Mouse (Mus musculus) liver, embryonic 11.5 days (tissue): ENCODE measurements around the gene Sh3d19. TPM values are rescaled to one million over a fixed set of nuclear protein-coding genes. Genes with fewer than 3 reads are reported as not detected.
A peak's percentile ranks its signal among the peaks of the same experiment; 100 is the strongest.

Experiments
- ATAC-seq: fragments of 200-750 bp; cut with Nextera tagmentation; replicated peaks from 2 replicates; pipeline ENCODE4 v1.8.0; 2017; ENCODE audit warnings: moderate number of reproducible peaks, mild to moderate bottlenecking, moderate TSS enrichment, moderate library complexity; ENCODE audit not compliant: low FRiP score
- DNase-seq: peaks from one replicate; pipeline ENCODE4 v3.0.0-alpha.2; 2017; ENCODE audit warnings: low spot score
- H3K27ac ChIP-seq: fragments of 300-500 bp; sonication (generic); 2 replicates; pipeline ENCODE4 v1.5.1; 2014; ENCODE audit warnings: mild to moderate bottlenecking, low read depth, low read length, control low read depth
- H3K27me3 ChIP-seq: fragments of 300-500 bp; sonication (generic); replicated peaks from 2 replicates; pipeline ENCODE4 v1.6.1; 2014; ENCODE audit warnings: low read length, mixed read lengths; ENCODE audit not compliant: control insufficient read depth, insufficient read depth
- H3K36me3 ChIP-seq: fragments of 300-500 bp; sonication (generic); 2 replicates; pipeline ENCODE4 v1.6.1; 2014; ENCODE audit warnings: mild to moderate bottlenecking, low read length, moderate library complexity, mixed read lengths; ENCODE audit not compliant: control insufficient read depth, insufficient read depth
- H3K4me1 ChIP-seq: fragments of 300-500 bp; sonication (generic); replicated peaks from 2 replicates; pipeline ENCODE4 v1.6.1; 2014; ENCODE audit warnings: low read length, mixed read lengths; ENCODE audit not compliant: control insufficient read depth, insufficient read depth
- H3K4me2 ChIP-seq: fragments of 300-500 bp; sonication (generic); 2 replicates; pipeline ENCODE4 v1.6.1; 2014; ENCODE audit warnings: mild to moderate bottlenecking, control low read depth, moderate library complexity
- H3K4me3 ChIP-seq: fragments of 300-500 bp; sonication (generic); 2 replicates; pipeline ENCODE4 v1.5.1; 2014; ENCODE audit warnings: low read depth, low read length, control low read depth
- H3K9ac ChIP-seq: fragments of 300-500 bp; sonication (generic); 2 replicates; pipeline ENCODE4 v1.6.1; 2014; ENCODE audit warnings: low read depth, low read length, control low read depth
- H3K9me3 ChIP-seq: fragments of 300-500 bp; sonication (generic); 2 replicates; pipeline ENCODE4 v1.6.1; 2016; ENCODE audit warnings: low read length, inconsistent platforms, mixed read lengths; ENCODE audit not compliant: control insufficient read depth
- WGBS: fragments of 180-500 bp; shearing (Covaris S2); extraction: QIAGEN DNeasy Blood & Tissue Kit; methylation state at CpG from one replicate; pipeline ENCODE4 v1.1.7; 2014; 5-methylcytosine and 5-hydroxymethylcytosine counted together
- polyA plus RNA-seq: library from polyadenylated mRNA; unstranded; fragments of >200 nt; fragmentation: Nextera tagmentation; extraction: Ambion mirVana; gene quantifications from 2 replicates; pipeline ENCODE4 v1.2.1, GENCODE M21; 2014

Gene Sh3d19
- polyA plus RNA-seq, 1 experiment from 2014 or later: 20.7 TPM

DNA sequence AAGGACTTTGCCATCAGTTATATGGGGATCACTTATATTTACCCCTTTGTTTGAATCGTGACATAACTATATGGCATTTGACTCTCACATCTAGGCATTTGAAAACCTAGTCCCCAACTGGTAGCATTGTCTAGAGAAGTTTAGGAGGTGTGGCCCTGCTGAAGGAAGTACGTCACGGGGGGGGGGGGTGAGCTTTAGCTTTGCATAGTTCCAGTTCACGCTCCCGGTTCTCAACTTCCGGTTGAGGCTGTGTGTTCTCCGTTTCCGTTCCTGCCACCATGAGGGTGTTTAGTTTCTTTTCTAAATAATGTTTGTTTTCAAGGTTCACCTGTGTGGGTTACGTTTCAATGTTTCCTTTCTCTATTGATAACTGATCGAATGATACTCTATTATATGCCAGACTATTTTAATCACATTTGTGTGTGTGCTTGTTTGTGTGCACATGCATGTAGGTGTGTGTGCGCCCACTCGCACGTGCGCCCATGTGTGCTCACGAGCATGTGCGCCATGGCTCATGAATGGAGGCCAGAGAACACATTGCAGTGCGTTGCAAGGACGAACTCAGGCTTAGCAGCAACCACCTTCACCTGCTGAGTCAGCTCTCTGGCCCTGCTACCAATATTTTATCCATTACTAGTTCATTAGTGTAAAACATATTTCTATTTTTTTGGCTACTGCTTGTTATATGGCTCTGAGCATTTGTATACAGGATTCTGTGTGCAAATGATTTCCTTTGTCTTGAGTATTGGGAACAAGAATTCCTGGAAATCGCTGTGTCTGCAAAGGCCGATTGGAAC, 54.6 kb downstream of the Sh3d19 start:
- DNase-seq: no peak
- no peak for ATAC-seq
- Histone ChIP-seq H3K4me3 (no peak overlapping the region), H3K4me1 (0 out of 2 replicates have a peak, but pooled peaks cover 3% of the 10 kb centered on the region), H3K9me3 (no peaks in the 10 kb centered on the region), H3K27me3 (no peaks in the 10 kb centered on the region), H3K9ac (no peak overlapping the region), H3K36me3 (no peaks in the 10 kb centered on the region), H3K4me2 (no peak overlapping the region), H3K27ac (no peak overlapping the region)
- 91% methylated on average over 20 of the region's 20 CpGs for WGBS

DNA sequence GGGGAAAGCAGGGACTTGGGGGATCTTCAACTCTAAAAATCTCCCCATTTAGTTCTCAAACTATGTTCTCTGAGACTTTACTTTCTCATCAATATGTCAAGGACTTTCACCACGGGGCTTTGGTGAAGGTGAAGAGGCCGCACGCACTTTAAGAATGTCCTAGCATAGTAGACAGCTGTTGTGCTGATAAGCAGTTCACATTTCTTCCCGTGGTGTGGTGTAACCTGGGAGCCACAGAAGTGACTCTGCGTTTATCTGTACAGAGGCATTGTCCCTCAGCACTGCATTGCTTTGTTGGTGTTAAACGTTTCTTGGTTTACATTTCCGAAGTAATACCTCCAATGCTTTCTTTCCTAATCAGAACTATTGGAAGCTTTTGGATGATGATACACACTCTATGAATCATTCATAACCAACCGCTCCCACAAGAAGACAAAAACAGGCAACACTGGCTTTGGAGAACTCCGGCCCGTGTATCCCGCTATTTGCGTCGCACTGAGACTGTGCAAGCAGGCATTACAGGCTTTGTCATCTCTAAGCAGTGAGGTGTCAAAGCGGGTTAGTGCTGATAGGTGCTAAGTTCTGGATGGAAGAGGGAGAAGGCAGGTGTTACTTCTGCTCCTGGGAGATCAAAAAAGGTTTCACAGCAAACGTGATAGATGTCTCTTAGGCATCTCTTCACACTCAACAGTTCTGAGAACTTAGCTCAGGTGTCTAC, 57.9 kb downstream of the Sh3d19 start:
- Histone ChIP-seq H3K9me3 (no peaks in the 10 kb centered on the region), H3K36me3 (no peaks in the 10 kb centered on the region), H3K9ac (no peak overlapping the region), H3K4me3 (no peak overlapping the region), H3K27ac (no peak overlapping the region), H3K27me3 (no peaks in the 10 kb centered on the region), H3K4me1 (0 out of 2 replicates have a peak, but pooled peaks cover 5% of the 10 kb centered on the region), H3K4me2 (no peak overlapping the region)
- ATAC-seq: peak; percentile 72
- DNase-seq: no peak
- 64% methylated on average over 15 of the region's 15 CpGs for WGBS

DNA sequence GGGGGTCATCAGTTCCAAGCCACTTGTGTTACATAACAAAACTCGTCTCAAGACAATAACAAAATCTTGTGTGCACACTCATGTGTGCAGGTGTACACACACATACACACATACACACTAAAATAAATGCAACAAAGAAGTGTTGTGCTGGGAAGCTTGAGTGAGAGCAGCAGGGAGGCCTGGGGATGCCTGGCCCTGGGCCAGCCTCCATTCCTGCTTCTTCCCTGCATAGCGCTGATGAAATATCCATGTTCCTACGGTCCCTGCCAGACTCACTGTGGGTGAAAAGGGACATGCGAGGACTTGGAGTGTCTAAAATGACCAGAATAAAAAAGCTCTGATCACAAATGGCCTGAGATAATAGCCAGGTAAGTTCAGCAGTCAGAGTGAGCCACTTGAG, 59.7 kb downstream of the Sh3d19 start:
- H3K27me3 ChIP-seq: no peaks in the 10 kb centered on the region
- no peak overlapping the region for H3K27ac ChIP-seq
- no peak overlapping the region for H3K4me2 ChIP-seq
- DNase-seq (no peak), ATAC-seq (no peak)
- H3K4me1 ChIP-seq: 0 out of 2 replicates have a peak, but pooled peaks cover 6% of the 10 kb centered on the region
- H3K9me3 ChIP-seq: no peaks in the 10 kb centered on the region
- H3K4me3 ChIP-seq: no peak overlapping the region
- no peak overlapping the region for H3K9ac ChIP-seq
- no peaks in the 10 kb centered on the region for H3K36me3 ChIP-seq
- 82% methylated on average over 4 of the region's 4 CpGs for WGBS

DNA sequence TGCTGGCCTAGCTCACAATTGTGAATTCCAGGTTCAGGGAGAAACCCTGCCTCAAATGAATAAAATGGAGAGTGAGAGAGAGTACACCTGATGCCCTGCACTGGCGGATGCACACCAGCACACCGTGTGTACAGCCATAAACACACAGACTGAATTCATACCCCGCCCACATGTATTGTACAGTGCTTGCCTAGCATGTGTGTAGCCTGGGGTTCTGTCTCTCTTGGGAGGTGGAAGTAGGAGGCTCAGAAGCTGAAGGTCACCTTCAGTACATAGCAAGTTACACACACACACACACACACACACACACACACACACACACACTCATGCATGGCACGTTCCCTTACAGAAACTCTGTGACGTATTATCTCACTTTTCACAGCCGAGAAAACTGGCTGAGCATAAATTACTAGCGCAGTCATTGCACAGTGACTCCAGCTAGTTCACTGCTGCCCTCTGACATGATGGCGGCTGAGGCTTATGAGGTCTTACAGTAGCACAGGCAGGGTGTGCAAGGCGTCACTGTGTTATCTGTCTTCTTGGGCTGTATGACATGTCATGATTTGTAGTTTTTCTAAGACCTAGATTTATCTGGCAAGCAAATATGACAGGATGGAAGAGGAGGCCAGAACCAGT, 62.7 kb downstream of the Sh3d19 start:
- Histone ChIP-seq H3K9me3 (no peaks in the 10 kb centered on the region), H3K4me3 (no peak overlapping the region), H3K27ac (no peak overlapping the region), H3K36me3 (no peaks in the 10 kb centered on the region), H3K9ac (no peak overlapping the region), H3K27me3 (no peaks in the 10 kb centered on the region), H3K4me2 (no peak overlapping the region), H3K4me1 (0 out of 2 replicates have a peak, but pooled peaks cover 6% of the 10 kb centered on the region)
- ATAC-seq (no peak), DNase-seq (no peak)
- 69% methylated on average over 9 of the region's 9 CpGs for WGBS

DNA sequence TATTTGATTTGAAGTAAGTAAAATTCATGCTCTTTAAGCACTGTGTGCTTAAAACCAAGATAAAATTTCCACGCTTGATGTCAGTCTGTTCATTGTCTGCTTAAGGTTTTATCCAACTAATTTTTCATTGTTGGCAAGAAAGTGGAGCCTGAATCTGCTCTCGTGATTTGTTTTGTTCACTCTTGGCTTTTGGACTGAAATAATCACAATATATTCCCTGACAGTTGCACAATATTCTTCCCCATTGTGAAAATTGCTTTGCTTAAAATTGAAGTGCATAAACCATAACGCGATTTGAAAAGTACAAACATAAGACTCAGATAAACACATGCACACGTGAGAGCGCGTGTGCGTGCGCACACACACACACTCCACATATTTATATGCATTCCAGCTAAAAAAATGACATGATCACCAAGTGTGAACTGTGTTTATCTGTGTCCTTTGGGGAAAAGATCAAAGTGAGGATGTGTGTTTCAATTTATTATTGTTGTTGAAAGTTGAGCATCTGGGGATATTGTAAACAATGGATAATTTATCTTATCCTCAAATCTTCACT, 67.1 kb downstream of the Sh3d19 start:
- Histone ChIP-seq H3K4me3 (no peak overlapping the region), H3K27ac (no peak overlapping the region), H3K9ac (no peak overlapping the region), H3K27me3 (no peaks in the 10 kb centered on the region), H3K4me2 (no peak overlapping the region), H3K36me3 (no peaks in the 10 kb centered on the region; the same call in 1 of the 2 replicates), H3K9me3 (no peaks in the 10 kb centered on the region), H3K4me1 (peaks cover 5% of the 10 kb centered on the region; the same call in 1 of the 2 replicates)
- no peak for ATAC-seq
- WGBS: 88% methylated on average over 9 of the region's 9 CpGs
- no peak for DNase-seq

DNA sequence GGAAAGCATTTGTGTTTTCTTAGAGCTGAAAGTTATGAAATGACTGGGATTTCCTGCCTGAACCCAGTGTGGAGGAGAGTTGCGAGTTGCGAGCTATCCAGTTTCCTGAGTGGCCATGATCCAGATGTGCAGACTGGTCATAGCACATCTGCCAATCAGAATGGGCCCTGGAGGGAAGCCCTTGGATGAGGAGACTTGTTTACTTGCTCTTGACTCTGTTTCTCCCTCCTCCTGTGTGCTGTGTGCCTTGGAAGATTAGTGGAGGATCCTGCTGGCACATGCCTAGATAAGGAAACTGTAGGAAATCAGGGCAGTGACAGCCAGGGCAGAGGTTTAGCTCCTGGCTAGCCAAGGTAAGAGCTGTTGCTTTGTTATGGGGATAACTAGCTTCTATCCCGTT, 67.7 kb downstream of the Sh3d19 start:
- no peak for DNase-seq
- no peak overlapping the region for H3K9ac ChIP-seq
- WGBS: 52% methylated on average over 3 of the region's 3 CpGs
- H3K4me1 ChIP-seq: peaks cover 5% of the 10 kb centered on the region; the same call in 1 of the 2 replicates
- no peaks in the 10 kb centered on the region for H3K27me3 ChIP-seq
- ATAC-seq: no peak
- no peak overlapping the region for H3K4me3 ChIP-seq
- no peaks in the 10 kb centered on the region; the same call in 1 of the 2 replicates for H3K36me3 ChIP-seq
- H3K9me3 ChIP-seq: no peaks in the 10 kb centered on the region
- H3K27ac ChIP-seq: no peak overlapping the region
- H3K4me2 ChIP-seq: no peak overlapping the region

DNA sequence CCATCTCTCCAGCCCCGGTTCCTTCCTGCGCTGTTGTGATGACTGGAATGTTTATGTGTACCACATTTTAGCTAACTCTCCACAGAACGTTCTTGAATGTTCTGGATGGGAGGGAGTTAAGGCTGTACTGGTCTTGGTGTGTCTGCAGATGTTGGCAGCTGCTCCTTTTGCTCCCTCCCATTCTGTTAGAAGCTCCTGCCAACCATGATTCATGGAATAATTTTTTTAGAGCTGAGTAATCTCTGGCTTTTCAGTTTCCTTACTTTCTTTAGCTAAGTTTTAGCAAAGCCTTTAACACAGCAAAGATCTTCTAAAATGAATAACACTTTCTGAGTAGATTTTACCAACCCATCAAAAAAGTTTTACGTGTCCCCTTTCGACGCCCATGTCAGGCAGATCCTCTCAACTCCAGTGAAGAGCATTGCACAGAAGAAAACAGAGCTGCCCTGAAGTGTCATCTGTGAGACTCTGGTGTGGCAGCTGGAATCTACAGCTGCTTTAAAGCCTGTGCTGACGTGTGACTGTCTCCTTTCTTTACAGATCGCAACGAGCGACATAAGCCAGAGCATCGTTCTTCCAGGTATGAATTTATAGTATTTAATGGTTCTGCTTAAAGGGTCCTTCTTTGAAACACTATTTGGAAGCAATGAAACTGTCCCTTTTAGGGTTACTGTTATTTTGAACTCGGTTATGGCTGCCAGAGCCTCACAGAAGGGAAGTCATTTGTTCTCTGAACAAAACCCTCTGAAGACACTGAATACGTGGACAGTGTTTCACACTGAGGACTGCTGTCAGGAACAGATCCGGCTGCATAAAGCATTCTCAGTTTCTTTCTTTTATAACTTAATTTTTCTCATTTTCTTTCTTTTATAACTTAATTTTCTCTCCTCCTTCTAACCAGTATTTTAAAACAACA, 69.6 kb downstream of the Sh3d19 start:
- H3K4me1 ChIP-seq: peaks cover 3% of the 10 kb centered on the region; the same call in 1 of the 2 replicates
- no peak overlapping the region for H3K9ac ChIP-seq
- H3K4me3 ChIP-seq: no peak overlapping the region
- ATAC-seq: no peak
- no peak overlapping the region for H3K4me2 ChIP-seq
- no peaks in the 10 kb centered on the region for H3K27me3 ChIP-seq
- DNase-seq: no peak
- no peak overlapping the region for H3K27ac ChIP-seq
- no peaks in the 10 kb centered on the region for H3K9me3 ChIP-seq
- no peaks in the 10 kb centered on the region; the same call in 1 of the 2 replicates for H3K36me3 ChIP-seq
- 74% methylated on average over 14 of the region's 14 CpGs for WGBS
